Mouse (Mus musculus): ENCODE results near the gene Ostc. TPM values are rescaled to one million over a fixed set of nuclear protein-coding genes. Genes with fewer than 3 reads are reported as not detected.

Gene Ostc
- polyA plus RNA-seq, 1 experiment from 2014 or later = 259 TPM

DNA sequence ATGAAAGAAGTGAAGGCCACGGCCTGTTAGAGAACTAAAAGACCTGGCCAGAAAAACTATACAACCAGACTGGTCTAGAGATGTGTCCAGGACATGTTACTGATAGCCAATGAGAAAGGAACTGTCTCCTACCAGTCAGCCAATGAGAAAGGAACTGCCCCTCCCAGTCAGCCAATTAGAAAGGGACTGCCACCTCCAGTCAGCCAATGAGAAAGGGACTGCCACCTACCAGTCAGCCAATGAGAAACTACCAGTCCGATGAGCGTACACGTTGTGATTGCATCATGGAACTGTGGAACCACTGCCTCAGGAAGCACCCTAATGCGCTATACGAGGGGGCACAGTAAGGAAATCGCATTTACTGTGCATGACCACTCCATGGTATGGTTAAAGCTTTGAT, 14.5 kb downstream of the Ostc start:
- Histone ChIP-seq H3K27me3 (no peaks in the 10 kb centered on the region), H3K4me2 (replicated peaks) (no peak overlapping the region), H3K4me1 (peaks cover 9% of the 10 kb centered on the region), H3K27ac (replicated peaks) (no peak overlapping the region), H3K36me3 (peaks cover 39% of the 10 kb centered on the region), H3K9me3 (no peaks in the 10 kb centered on the region), H3K4me3 (no peak overlapping the region), H3K9ac (replicated peaks) (no peak overlapping the region)
- no peak for ATAC-seq (ENCODE audit: low FRiP score, low read depth)
- WGBS = 92% methylated on average over 7 of the region's 7 CpGs

DNA sequence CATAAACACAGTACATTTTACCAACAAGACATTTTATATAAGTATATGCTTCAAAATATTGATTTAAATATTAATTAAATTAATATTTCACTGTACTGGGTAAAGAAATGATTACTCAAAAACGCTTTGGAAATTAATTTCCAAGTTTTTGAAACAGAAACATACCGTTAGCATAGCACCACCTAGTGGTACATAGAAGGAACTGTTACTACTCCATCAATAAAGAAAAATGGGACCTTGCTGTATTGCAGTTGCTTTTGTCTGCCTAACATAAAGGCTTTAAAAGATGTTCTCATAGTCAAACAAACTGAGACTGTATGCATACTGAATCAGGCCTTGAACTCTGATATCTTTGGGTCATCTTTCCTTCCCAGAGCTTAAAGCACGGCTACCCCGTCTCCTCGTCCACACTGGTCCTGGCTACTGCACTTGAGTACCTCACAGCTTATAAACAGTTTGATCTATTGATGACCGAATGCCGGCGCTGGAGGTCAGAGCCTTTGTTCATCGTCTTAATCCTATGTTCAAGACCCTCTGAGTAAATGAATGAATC, 15.1 kb downstream of the Ostc start:
- Histone ChIP-seq H3K4me1 (peaks cover 9% of the 10 kb centered on the region), H3K4me3 (no peak overlapping the region), H3K4me2 (replicated peaks) (no peak overlapping the region), H3K36me3 (peaks cover 33% of the 10 kb centered on the region), H3K9me3 (no peaks in the 10 kb centered on the region), H3K9ac (replicated peaks) (no peak overlapping the region), H3K27ac (replicated peaks) (no peak overlapping the region), H3K27me3 (no peaks in the 10 kb centered on the region)
- 70% methylated on average over 9 of the region's 9 CpGs for WGBS
- ATAC-seq (ENCODE audit: low FRiP score, low read depth) = no peak

DNA sequence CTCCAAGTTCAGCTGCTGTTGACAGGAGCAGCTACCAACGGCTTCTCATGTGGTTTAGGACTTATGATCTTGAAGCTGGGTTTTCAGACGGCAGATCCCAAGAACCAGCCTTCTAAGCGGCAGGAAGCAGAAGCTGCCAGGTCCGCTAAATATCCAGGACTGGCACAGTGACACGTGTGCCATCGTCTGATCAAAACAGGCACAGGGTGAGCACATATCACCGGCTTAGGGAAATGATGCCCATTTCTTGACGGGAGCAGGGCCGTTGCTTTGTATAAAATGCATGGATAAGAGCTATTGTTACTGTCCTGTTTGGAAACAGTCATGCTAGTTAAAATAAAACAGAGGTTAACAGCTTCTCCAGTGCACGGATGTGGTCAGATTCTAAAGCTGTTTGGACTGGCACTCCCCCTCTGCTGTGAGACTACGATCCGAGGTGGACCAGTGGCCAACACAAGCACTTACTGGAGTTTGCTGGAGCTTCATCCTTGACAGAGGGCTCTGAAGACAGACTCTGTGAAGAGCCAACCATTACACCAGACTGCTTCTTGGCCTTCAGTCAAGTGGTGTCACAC, 17.6 kb downstream of the Ostc start:
- peak overlapping the region; percentile 34; the same call in 1 of the 2 replicates for H3K9ac ChIP-seq (replicated peaks)
- no peaks in the 10 kb centered on the region for H3K27me3 ChIP-seq
- 46% methylated on average over 12 of the region's 12 CpGs for WGBS
- H3K27ac ChIP-seq (replicated peaks) = peak overlapping the region; percentile 66; the same call in 1 of the 2 replicates
- peak overlapping the region; percentile 49 for H3K4me2 ChIP-seq (replicated peaks)
- H3K9me3 ChIP-seq = no peaks in the 10 kb centered on the region
- H3K4me1 ChIP-seq = peaks cover 9% of the 10 kb centered on the region
- ATAC-seq (ENCODE audit: low FRiP score, low read depth) = peak; percentile 16; the same call in 1 of the 2 replicates
- H3K4me3 ChIP-seq = peak overlapping the region; percentile 34
- H3K36me3 ChIP-seq = peaks cover 23% of the 10 kb centered on the region

DNA sequence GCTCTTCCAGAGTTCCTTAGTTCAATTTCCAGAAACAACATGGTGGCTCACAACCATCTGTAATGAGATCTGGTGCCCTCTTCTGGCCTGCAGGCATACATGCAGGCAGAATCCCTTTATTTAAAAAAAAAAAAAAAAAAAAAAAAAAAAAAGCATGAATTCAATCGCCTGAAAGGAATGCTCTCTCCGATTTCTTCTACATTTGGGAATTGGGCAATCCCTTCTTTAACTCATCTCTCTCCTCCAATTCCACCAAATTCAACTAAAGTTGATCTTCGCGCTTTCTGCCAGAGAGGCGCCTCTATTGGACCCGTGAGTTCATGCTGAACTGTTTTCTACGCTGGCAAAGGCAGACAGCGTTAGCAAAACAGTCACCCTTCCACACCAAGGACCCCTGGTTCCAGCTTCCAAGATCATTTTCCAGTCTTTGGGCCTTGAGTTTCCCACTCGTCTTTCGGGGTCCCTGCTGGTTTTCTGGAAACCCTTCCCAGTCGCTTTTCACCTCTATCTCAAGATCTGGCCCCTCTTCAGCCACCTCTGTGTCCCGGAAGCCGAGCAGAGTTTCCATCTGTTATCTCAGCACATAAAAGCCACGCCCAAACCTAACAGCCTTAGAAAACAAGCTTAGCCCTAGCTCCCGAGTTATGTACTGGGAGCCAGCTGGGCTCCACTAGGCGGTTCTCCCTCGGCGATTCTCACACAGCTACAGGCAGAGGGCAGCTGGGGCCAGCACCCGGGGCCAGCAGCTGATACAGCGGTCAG, 18.2 kb downstream of the Ostc start:
- peak overlapping the region; percentile 66; the same call in 1 of the 2 replicates for H3K27ac ChIP-seq (replicated peaks)
- H3K9ac ChIP-seq (replicated peaks) = peak overlapping the region; percentile 34; the same call in 1 of the 2 replicates

DNA sequence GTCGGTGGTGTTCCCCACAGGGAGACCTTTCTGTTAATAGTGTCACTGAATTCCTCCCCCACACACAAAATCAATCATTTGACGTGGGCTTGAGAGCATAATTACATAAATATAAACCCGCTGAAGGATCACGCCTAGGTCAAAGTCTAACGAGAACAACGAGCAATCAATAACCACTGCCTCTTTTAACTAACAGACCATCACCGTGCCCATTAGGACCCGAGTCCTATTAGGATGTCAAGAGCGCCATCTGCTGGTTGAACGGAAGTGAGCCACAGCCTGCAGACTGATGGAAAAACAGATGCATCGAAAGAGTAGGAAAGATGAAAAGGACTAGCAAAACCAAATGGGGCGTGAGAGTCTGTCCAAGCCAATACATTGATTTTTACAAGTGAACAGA, 19.6 kb downstream of the Ostc start:
- H3K27ac ChIP-seq (replicated peaks) = no peak overlapping the region
- no peak overlapping the region for H3K4me2 ChIP-seq (replicated peaks)
- H3K4me3 ChIP-seq = no peak overlapping the region
- peaks cover 4% of the 10 kb centered on the region for H3K36me3 ChIP-seq
- H3K9ac ChIP-seq (replicated peaks) = no peak overlapping the region
- WGBS = 30% methylated on average over 12 of the region's 12 CpGs
- ATAC-seq (ENCODE audit: low FRiP score, low read depth) = peak; percentile 57
- H3K4me1 ChIP-seq = peaks cover 9% of the 10 kb centered on the region
- H3K9me3 ChIP-seq = no peaks in the 10 kb centered on the region
- no peaks in the 10 kb centered on the region for H3K27me3 ChIP-seq

More for the DNA sequence above, 18.2 kb downstream of the Ostc start:
- ATAC-seq (ENCODE audit: low FRiP score, low read depth) = peak; percentile 73
- Histone ChIP-seq H3K4me3 (peak overlapping the region; percentile 34), H3K36me3 (peaks cover 16% of the 10 kb centered on the region), H3K9me3 (no peaks in the 10 kb centered on the region), H3K27me3 (no peaks in the 10 kb centered on the region), H3K4me2 (replicated peaks) (peak overlapping the region; percentile 49), H3K4me1 (peaks cover 9% of the 10 kb centered on the region)
- WGBS = 12% methylated on average over 20 of the region's 20 CpGs

DNA sequence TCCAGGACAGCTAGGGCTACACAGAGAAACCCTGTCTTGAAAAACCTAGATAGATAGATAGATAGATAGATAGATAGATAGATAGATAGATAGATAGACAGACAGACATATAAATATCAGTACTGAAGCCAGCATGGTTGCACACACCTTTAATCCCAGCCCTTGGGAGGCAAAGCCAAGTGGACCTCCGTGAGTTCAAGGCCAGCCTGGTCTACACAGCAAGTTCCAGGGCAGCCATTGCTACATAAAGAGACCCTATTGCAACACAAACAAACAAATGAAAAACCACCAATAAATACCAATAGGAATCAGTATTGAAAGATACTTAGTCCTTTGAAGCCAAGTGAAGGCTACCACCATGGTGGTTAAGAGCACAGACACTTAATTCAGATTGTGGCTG, 22.2 kb downstream of the Ostc start:
- ATAC-seq (ENCODE audit: low FRiP score, low read depth) = no peak
- Histone ChIP-seq H3K4me3 (no peak overlapping the region), H3K27me3 (0 out of 2 replicates have a peak, but pooled peaks cover 3% of the 10 kb centered on the region), H3K36me3 (no peaks in the 10 kb centered on the region), H3K9me3 (no peaks in the 10 kb centered on the region), H3K9ac (replicated peaks) (no peak overlapping the region), H3K4me1 (peaks cover 9% of the 10 kb centered on the region), H3K27ac (replicated peaks) (no peak overlapping the region), H3K4me2 (replicated peaks) (no peak overlapping the region)
- 90% methylated on average over 1 of the region's 1 CpGs for whole genome bisulfite sequencing

DNA sequence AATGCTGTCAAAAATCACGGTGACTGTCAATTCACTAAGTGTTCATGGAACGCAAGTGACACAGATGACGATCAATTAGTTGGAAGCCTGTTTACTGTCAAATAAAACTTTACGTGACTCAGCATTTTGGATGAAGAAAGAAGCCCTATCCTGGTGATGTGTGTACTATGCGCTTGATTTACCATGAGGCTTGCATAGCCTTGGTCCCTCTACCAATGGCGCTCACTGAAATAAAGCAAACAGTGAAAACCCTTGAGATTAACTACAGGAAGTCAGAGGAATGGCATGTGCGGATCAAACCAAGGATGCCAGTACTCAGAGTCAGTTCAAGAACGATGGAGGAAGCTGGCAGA, 24.3 kb downstream of the Ostc start:
- no peak overlapping the region for H3K4me2 ChIP-seq (replicated peaks)
- no peak overlapping the region for H3K9ac ChIP-seq (replicated peaks)
- no peak overlapping the region for H3K27ac ChIP-seq (replicated peaks)
- WGBS = 91% methylated on average over 8 of the region's 8 CpGs
- H3K4me3 ChIP-seq = no peak overlapping the region
- H3K4me1 ChIP-seq = no peaks in the 10 kb centered on the region
- no peaks in the 10 kb centered on the region for H3K36me3 ChIP-seq
- ATAC-seq (ENCODE audit: low FRiP score, low read depth) = no peak
- no peaks in the 10 kb centered on the region for H3K9me3 ChIP-seq
- 0 out of 2 replicates have a peak, but pooled peaks cover 3% of the 10 kb centered on the region for H3K27me3 ChIP-seq

DNA sequence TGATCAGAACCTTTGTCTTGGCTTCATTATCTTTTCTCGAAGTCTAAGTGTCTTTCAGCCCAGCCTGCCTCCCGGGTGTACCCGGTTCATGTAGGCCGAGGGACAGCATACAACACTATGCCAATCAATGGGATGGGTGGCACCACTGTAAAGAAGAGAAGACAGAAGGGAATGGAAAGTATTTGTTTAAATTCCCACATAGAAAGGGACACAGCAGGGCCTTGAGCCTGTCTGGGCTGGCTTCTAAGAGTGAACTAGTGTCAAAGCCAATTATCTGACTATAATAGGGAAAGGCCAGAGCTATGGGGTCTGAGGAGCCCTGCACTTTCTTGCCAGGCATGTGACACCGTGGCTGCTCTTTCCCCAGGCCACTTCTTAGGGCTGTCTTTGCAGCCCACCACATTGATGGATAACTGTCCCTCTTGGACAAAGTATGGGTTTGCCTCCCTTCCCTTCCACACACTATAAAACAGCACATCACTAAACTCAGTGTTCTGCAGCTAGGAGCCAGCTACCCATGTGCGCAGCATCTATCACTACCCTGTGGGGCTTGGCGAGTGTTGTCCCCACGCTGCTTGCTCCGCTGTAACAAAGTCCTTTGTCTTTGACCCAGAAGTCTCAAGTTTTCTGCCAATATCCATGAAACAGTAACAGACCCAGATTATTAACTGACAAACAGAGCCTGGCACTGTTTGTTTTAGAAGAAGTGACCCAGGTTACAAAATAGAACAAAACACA, 24.8 kb downstream of the Ostc start:
- Histone ChIP-seq H3K36me3 (no peaks in the 10 kb centered on the region), H3K4me1 (no peaks in the 10 kb centered on the region), H3K4me2 (replicated peaks) (no peak overlapping the region), H3K9ac (replicated peaks) (no peak overlapping the region), H3K27ac (replicated peaks) (no peak overlapping the region), H3K4me3 (no peak overlapping the region), H3K9me3 (no peaks in the 10 kb centered on the region), H3K27me3 (0 out of 2 replicates have a peak, but pooled peaks cover 3% of the 10 kb centered on the region)
- 77% methylated on average over 9 of the region's 9 CpGs for WGBS
- no peak for ATAC-seq (ENCODE audit: low FRiP score, low read depth)

DNA sequence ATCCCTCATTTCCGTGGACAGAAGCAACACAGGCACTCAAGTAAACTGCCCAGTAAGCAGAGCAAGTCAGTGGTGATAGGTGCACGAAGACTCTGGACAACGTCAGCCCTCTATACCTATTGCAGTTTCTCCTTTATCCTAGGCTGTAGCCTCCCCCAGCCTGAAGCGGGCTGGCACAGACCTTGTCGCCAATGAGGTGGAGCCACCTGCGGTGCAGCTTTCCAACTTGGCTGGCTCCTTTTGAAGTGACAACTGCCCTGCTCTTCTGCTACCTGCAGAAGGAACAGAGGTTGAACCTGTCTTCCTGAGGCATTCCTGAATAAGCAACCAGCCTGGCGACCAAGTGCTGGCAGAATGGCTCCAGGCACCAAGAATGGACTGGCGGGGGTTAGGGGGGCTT, 25.4 kb downstream of the Ostc start:
- Histone ChIP-seq H3K9ac (replicated peaks) (no peak overlapping the region), H3K27ac (replicated peaks) (no peak overlapping the region), H3K27me3 (0 out of 2 replicates have a peak, but pooled peaks cover 3% of the 10 kb centered on the region), H3K4me2 (replicated peaks) (no peak overlapping the region), H3K9me3 (no peaks in the 10 kb centered on the region), H3K4me1 (no peaks in the 10 kb centered on the region), H3K36me3 (no peaks in the 10 kb centered on the region), H3K4me3 (no peak overlapping the region)
- ATAC-seq (ENCODE audit: low FRiP score, low read depth) = no peak
- WGBS = 78% methylated on average over 8 of the region's 8 CpGs

DNA sequence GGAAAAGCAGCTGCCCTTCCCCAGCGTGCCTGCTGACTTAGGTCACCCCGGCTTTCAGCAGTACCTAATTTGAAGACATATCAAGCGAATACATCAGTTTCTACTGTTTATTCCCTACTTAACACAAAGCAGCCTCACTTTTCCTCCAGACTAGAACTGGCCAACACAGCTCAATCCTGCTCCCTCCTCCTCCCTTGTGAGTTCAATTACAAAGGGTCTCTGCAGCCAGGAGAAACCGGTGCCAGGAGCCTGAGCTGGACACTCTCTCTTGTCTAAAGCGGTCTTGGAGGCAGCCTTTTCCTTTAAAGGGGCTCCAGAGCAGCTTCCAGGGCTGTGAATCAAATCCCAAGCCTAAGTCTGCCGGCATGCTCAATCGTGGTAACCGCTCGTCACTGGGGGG, 27.1 kb downstream of the Ostc start:
- ATAC-seq (ENCODE audit: low FRiP score, low read depth) = no peak
- H3K27ac ChIP-seq (replicated peaks) = no peak overlapping the region
- no peaks in the 10 kb centered on the region for H3K4me1 ChIP-seq
- H3K36me3 ChIP-seq = no peaks in the 10 kb centered on the region
- H3K4me2 ChIP-seq (replicated peaks) = no peak overlapping the region
- no peak overlapping the region for H3K9ac ChIP-seq (replicated peaks)
- no peak overlapping the region for H3K4me3 ChIP-seq
- no peaks in the 10 kb centered on the region for H3K9me3 ChIP-seq
- WGBS = 89% methylated on average over 9 of the region's 9 CpGs
- 0 out of 2 replicates have a peak, but pooled peaks cover 3% of the 10 kb centered on the region for H3K27me3 ChIP-seq

DNA sequence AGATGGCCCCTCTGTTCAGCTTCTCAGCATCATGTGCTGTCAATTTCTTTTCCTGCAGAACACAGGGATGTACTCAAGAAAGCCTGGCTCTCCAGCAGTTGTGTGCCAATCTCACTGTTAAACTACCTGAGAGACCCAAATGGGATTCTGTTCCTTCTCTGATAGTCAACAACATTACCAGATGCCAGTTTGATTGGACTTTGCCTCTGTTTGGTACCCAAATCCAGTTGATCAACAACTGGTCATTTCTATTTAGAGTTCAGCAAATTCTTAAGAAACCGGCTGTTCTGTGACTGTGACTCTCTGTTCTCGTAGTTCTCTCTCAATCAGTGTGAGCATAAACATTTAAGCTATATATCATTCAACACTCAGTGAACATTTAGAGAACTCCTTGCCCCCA, 28.0 kb downstream of the Ostc start:
- no peak for ATAC-seq (ENCODE audit: low FRiP score, low read depth)
- no peaks in the 10 kb centered on the region for H3K4me1 ChIP-seq
- no peaks in the 10 kb centered on the region for H3K36me3 ChIP-seq
- H3K27ac ChIP-seq (replicated peaks) = no peak overlapping the region
- 95% methylated on average over 2 of the region's 2 CpGs for WGBS
- no peak overlapping the region for H3K4me3 ChIP-seq
- no peaks in the 10 kb centered on the region for H3K9me3 ChIP-seq
- H3K27me3 ChIP-seq = 0 out of 2 replicates have a peak, but pooled peaks cover 3% of the 10 kb centered on the region
- H3K4me2 ChIP-seq (replicated peaks) = no peak overlapping the region
- no peak overlapping the region for H3K9ac ChIP-seq (replicated peaks)

All from midbrain, embryonic 12.5 days (tissue).